Mouse (Mus musculus) E14TG2a.4 (cell line): Measurements from ENCODE around the gene Tex22.

Experiments used
- H3K27me3 ChIP-seq: 2 replicates; pipeline ENCODE4 v1.6.1; 2014; ENCODE audit warnings: low read length, control low read depth; ENCODE audit not compliant: insufficient read depth
- H3K36me3 ChIP-seq: 2 replicates; pipeline ENCODE4 v1.6.1; 2014; ENCODE audit warnings: low read length, control low read depth; ENCODE audit not compliant: insufficient read depth
- H3K4me1 ChIP-seq: replicated peaks from 2 replicates; pipeline ENCODE4 v1.6.1; 2014; ENCODE audit warnings: low read depth, low read length, control low read depth
- H3K4me3 ChIP-seq: replicated peaks from 2 replicates; pipeline ENCODE4 v1.5.1; 2014; ENCODE audit warnings: mild to moderate bottlenecking, low read length
- H3K9me3 ChIP-seq: 2 replicates; pipeline ENCODE4 v1.6.1; 2014; ENCODE audit warnings: low read length, control low read depth
- CTCF ChIP-seq: conservative IDR thresholded peaks from 2 replicates; pipeline ENCODE4 v1.5.1; 2014; ENCODE audit warnings: low read length
- NANOG ChIP-seq: IDR thresholded peaks from 2 replicates; pipeline ENCODE4 v1.6.1; 2014; ENCODE audit warnings: borderline replicate concordance, low read length, mixed read lengths
- POU5F1 ChIP-seq: IDR thresholded peaks from 2 replicates; pipeline ENCODE4 v1.6.1; 2014; ENCODE audit warnings: low read length, borderline replicate concordance

The Tex22 gene

GRCm38 (mm10) chr12:113102461-113102860 is 28.2 kb downstream of the Tex22 start:
- Histone ChIP-seq H3K4me3 (0 out of 2 replicates have a peak overlapping the region, but pooled peaks have one; percentile 29), H3K9me3 (no peaks in the 10 kb centered on the region), H3K36me3 (peaks cover 41% of the 10 kb centered on the region), H3K27me3 (no peaks in the 10 kb centered on the region), H3K4me1 (peaks cover 86% of the 10 kb centered on the region)
- TF ChIP-seq NANOG (no peak), CTCF (peak; percentile 47)

- Histone ChIP-seq H3K4me1 (peaks cover 93% of the 10 kb centered on the region), H3K9me3 (no peaks in the 10 kb centered on the region), H3K27me3 (no peaks in the 10 kb centered on the region), H3K36me3 (peaks cover 49% of the 10 kb centered on the region), H3K4me3 (no peak overlapping the region; the same call in 1 of the 2 replicates)
- TF ChIP-seq NANOG: no peak
- TF ChIP-seq CTCF: peak; percentile 53
- no peak for TF ChIP-seq POU5F1
Measured at GRCm38 (mm10) chr12:113103846-113104451, 29.6 kb downstream of the Tex22 start.

GRCm38 (mm10) chr12:113106386-113106785 is 32.1 kb downstream of the Tex22 start:
- TF ChIP-seq POU5F1: no peak
- TF ChIP-seq CTCF: no peak
- TF ChIP-seq NANOG: no peak
- Histone ChIP-seq H3K36me3 (peaks cover 32% of the 10 kb centered on the region), H3K27me3 (no peaks in the 10 kb centered on the region), H3K4me1 (peaks cover 91% of the 10 kb centered on the region), H3K4me3 (no peak overlapping the region), H3K9me3 (no peaks in the 10 kb centered on the region)

- no peak overlapping the region for H3K4me3 ChIP-seq
- TF ChIP-seq CTCF (no peak), POU5F1 (no peak), NANOG (no peak)
- peaks cover 91% of the 10 kb centered on the region for H3K4me1 ChIP-seq
- no peaks in the 10 kb centered on the region for H3K27me3 ChIP-seq
- H3K36me3 ChIP-seq: peaks cover 38% of the 10 kb centered on the region
- H3K9me3 ChIP-seq: no peaks in the 10 kb centered on the region
Measured at GRCm38 (mm10) chr12:113107431-113108124, 33.3 kb downstream of the Tex22 start.

- Histone ChIP-seq H3K27me3 (no peaks in the 10 kb centered on the region), H3K4me1 (peaks cover 91% of the 10 kb centered on the region), H3K4me3 (0 out of 2 replicates have a peak overlapping the region, but pooled peaks have one; percentile 8), H3K9me3 (no peaks in the 10 kb centered on the region), H3K36me3 (peaks cover 40% of the 10 kb centered on the region)
- TF ChIP-seq NANOG (no peak), CTCF (no peak), POU5F1 (no peak)
Measured at GRCm38 (mm10) chr12:113108528-113109283, 34.4 kb downstream of the Tex22 start.

- Histone ChIP-seq H3K4me3 (no peak overlapping the region), H3K9me3 (no peaks in the 10 kb centered on the region), H3K36me3 (peaks cover 50% of the 10 kb centered on the region), H3K4me1 (peaks cover 91% of the 10 kb centered on the region), H3K27me3 (no peaks in the 10 kb centered on the region)
- TF ChIP-seq POU5F1 (no peak), CTCF (no peak), NANOG (no peak)
Measured at GRCm38 (mm10) chr12:113109801-113110200, 35.5 kb downstream of the Tex22 start.

- peaks cover 71% of the 10 kb centered on the region for H3K36me3 ChIP-seq
- peaks cover 96% of the 10 kb centered on the region for H3K4me1 ChIP-seq
- no peak for TF ChIP-seq NANOG
- no peak for TF ChIP-seq POU5F1
- no peaks in the 10 kb centered on the region for H3K27me3 ChIP-seq
- H3K4me3 ChIP-seq: peak overlapping the region; percentile 49
- H3K9me3 ChIP-seq: no peaks in the 10 kb centered on the region
Measured at GRCm38 (mm10) chr12:113114141-113114540, 39.8 kb downstream of the Tex22 start.

- peak overlapping the region; percentile 49 for H3K4me3 ChIP-seq
- TF ChIP-seq NANOG (no peak), POU5F1 (no peak), CTCF (no peak)
- peaks cover 96% of the 10 kb centered on the region for H3K4me1 ChIP-seq
- H3K27me3 ChIP-seq: no peaks in the 10 kb centered on the region
- H3K9me3 ChIP-seq: no peaks in the 10 kb centered on the region
- H3K36me3 ChIP-seq: peaks cover 79% of the 10 kb centered on the region
Measured at GRCm38 (mm10) chr12:113114856-113115538, 40.7 kb downstream of the Tex22 start.
